Mouse (Mus musculus) hindbrain, postnatal 0 days (tissue): ENCODE results near the gene Retreg1. TPM values are rescaled to one million over a fixed set of nuclear protein-coding genes. Genes with fewer than 3 reads are reported as not detected.

Source experiments
- ATAC-seq: fragments of 200-750 bp; cut with Nextera tagmentation; 2 replicates; pipeline ENCODE4 v1.8.0; 2017; ENCODE audit warnings: mild to moderate bottlenecking, moderate TSS enrichment, moderate library complexity
- DNase-seq: peaks from one replicate; pipeline ENCODE4 v3.0.0-alpha.2; 2015; ENCODE audit warnings: low spot score
- H3K27ac ChIP-seq: fragments of 300-500 bp; sonication (generic); 2 replicates; pipeline ENCODE4 v1.5.1; 2014; ENCODE audit warnings: mild to moderate bottlenecking
- H3K27me3 ChIP-seq: fragments of 300-500 bp; sonication (generic); 2 replicates; pipeline ENCODE4 v1.6.1; 2014; ENCODE audit warnings: low read length, mixed read lengths; ENCODE audit not compliant: insufficient read depth
- H3K36me3 ChIP-seq: fragments of 300-500 bp; sonication (generic); 2 replicates; pipeline ENCODE4 v1.6.1; 2014; ENCODE audit warnings: low read length, mixed read lengths; ENCODE audit not compliant: insufficient read depth
- H3K4me1 ChIP-seq: fragments of 300-500 bp; sonication (generic); 2 replicates; pipeline ENCODE4 v1.6.1; 2014; ENCODE audit warnings: antibody characterized with exemption, low read length, mixed read lengths; ENCODE audit not compliant: insufficient read depth
- H3K4me2 ChIP-seq: fragments of 300-500 bp; sonication (generic); 2 replicates; pipeline ENCODE4 v1.6.1; 2014; ENCODE audit warnings: low read depth, mild to moderate bottlenecking, low read length, moderate library complexity, mixed read lengths
- H3K4me3 ChIP-seq: fragments of 300-500 bp; sonication (generic); 2 replicates; pipeline ENCODE4 v1.5.1; 2014; ENCODE audit warnings: low read length
- H3K9ac ChIP-seq: fragments of 300-500 bp; sonication (generic); replicated peaks from 2 replicates; pipeline ENCODE4 v1.6.1; 2014; ENCODE audit warnings: mild to moderate bottlenecking, low read length, moderate library complexity, mixed read lengths
- H3K9me3 ChIP-seq: fragments of 300-500 bp; sonication (generic); 2 replicates; pipeline ENCODE4 v1.6.1; 2016; ENCODE audit warnings: low read length, mixed read lengths
- CTCF ChIP-seq: IDR thresholded peaks from 2 replicates; pipeline ENCODE4 v1.5.1; 2016; ENCODE audit warnings: antibody characterized with exemption, control low read depth, low read depth
- whole genome bisulfite sequencing: fragments of 180-500 bp; shearing (Covaris S2); extraction: QIAGEN DNeasy Blood & Tissue Kit; methylation state at CpG from one replicate; pipeline ENCODE4 v1.1.7; 2014; 5-methylcytosine and 5-hydroxymethylcytosine counted together
- polyA plus RNA-seq: library from polyadenylated mRNA; unstranded; fragments of >200 nt; fragmentation: Nextera tagmentation; extraction: Ambion mirVana; gene quantifications from 2 replicates; pipeline ENCODE4 v1.2.1, GENCODE M21; 2015
- total RNA-seq: library from RNA; depleted of rRNA; stranded (reverse); fragments of >200 nt; gene quantifications from 2 replicates; pipeline ENCODE4 v1.2.3, GENCODE M21; 2014

Gene Retreg1
- total and polyA plus RNA-seq, 2 experiments from 2014 or later, result 21.0 to 31.7 TPM

- no peak for ATAC-seq
- WGBS, result 88% methylated on average over 3 of the region's 3 CpGs
These were observed 22.6 kb downstream of the Retreg1 start for GRCm38 (mm10) chr15:25865605-25866004.

GRCm38 (mm10) chr15:25866106-25866505, 23.1 kb downstream of the Retreg1 start:
- no peaks in the 10 kb centered on the region for H3K27me3 ChIP-seq
- no peak overlapping the region for H3K4me3 ChIP-seq
- H3K36me3 ChIP-seq, result no peaks in the 10 kb centered on the region
- no peaks in the 10 kb centered on the region for H3K9me3 ChIP-seq
- H3K27ac ChIP-seq, result no peak overlapping the region
- DNase-seq, result no peak
- 88% methylated on average over 6 of the region's 6 CpGs for WGBS
- no peak overlapping the region for H3K9ac ChIP-seq
- no peak overlapping the region for H3K4me2 ChIP-seq
- no peak for ATAC-seq
- TF ChIP-seq CTCF, result no peak
- H3K4me1 ChIP-seq, result no peaks in the 10 kb centered on the region; the same call in 1 of the 2 replicates

More at GRCm38 (mm10) chr15:25865605-25866004, 22.6 kb downstream of the Retreg1 start:
- H3K4me1 ChIP-seq, result no peaks in the 10 kb centered on the region; the same call in 1 of the 2 replicates
- no peak overlapping the region for H3K4me3 ChIP-seq
- no peak overlapping the region for H3K9ac ChIP-seq
- no peak overlapping the region for H3K27ac ChIP-seq
- no peaks in the 10 kb centered on the region for H3K9me3 ChIP-seq
- TF ChIP-seq CTCF, result no peak
- H3K27me3 ChIP-seq, result no peaks in the 10 kb centered on the region
- H3K4me2 ChIP-seq, result no peak overlapping the region
- no peaks in the 10 kb centered on the region for H3K36me3 ChIP-seq
- no peak for DNase-seq

- no peaks in the 10 kb centered on the region for H3K27me3 ChIP-seq
- H3K9me3 ChIP-seq, result no peaks in the 10 kb centered on the region
- no peak overlapping the region for H3K4me2 ChIP-seq
- WGBS, result 75% methylated on average over 5 of the region's 5 CpGs
- no peaks in the 10 kb centered on the region for H3K36me3 ChIP-seq
- no peak overlapping the region for H3K9ac ChIP-seq
- H3K4me3 ChIP-seq, result no peak overlapping the region
- no peak for TF ChIP-seq CTCF
- H3K4me1 ChIP-seq, result no peaks in the 10 kb centered on the region
- H3K27ac ChIP-seq, result no peak overlapping the region
- DNase-seq, result no peak
- ATAC-seq, result no peak
These were observed 26.1 kb downstream of the Retreg1 start for GRCm38 (mm10) chr15:25869129-25869528.

- H3K9ac ChIP-seq, result no peak overlapping the region
- no peak overlapping the region for H3K4me3 ChIP-seq
- no peak overlapping the region for H3K4me2 ChIP-seq
- H3K9me3 ChIP-seq, result no peaks in the 10 kb centered on the region
- H3K27me3 ChIP-seq, result no peaks in the 10 kb centered on the region
- DNase-seq (no peak), ATAC-seq (no peak)
- TF ChIP-seq CTCF, result no peak
- no peaks in the 10 kb centered on the region for H3K36me3 ChIP-seq
- no peak overlapping the region for H3K27ac ChIP-seq
- 94% methylated on average over 7 of the region's 7 CpGs for WGBS
- H3K4me1 ChIP-seq, result peaks cover under 1% of the 10 kb centered on the region; the same call in 1 of the 2 replicates
These were observed 28.5 kb downstream of the Retreg1 start for GRCm38 (mm10) chr15:25871470-25871869.

DNA sequence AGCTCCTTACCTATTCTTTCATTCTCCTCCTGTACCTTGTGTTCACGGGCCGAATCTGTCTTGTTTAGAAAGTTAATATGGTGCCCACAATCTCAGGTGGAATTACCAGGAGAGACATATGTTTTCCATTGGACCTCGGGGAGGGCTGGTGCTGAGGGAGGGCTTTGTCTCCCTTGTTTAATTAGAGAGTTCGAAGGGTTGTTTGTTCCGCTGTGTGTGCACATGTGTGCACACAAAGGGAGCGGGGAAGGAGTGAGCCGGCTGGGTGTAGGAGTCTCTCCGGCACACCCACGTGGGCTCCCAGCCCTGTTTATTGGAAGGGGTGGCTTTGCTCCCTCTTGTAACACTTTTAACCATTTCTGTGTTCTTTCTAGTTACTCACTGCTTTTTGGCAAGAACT, 29.1 kb downstream of the Retreg1 start:
- H3K4me1 ChIP-seq, result peaks cover 6% of the 10 kb centered on the region; the same call in 1 of the 2 replicates
- ATAC-seq, result no peak
- H3K27ac ChIP-seq, result no peak overlapping the region
- H3K36me3 ChIP-seq, result no peaks in the 10 kb centered on the region
- TF ChIP-seq CTCF, result no peak
- no peak overlapping the region for H3K9ac ChIP-seq
- no peak overlapping the region for H3K4me3 ChIP-seq
- H3K4me2 ChIP-seq, result no peak overlapping the region
- H3K9me3 ChIP-seq, result no peaks in the 10 kb centered on the region
- no peak for DNase-seq
- no peaks in the 10 kb centered on the region for H3K27me3 ChIP-seq
- 63% methylated on average over 9 of the region's 9 CpGs for WGBS

- Histone ChIP-seq H3K4me3 (no peak overlapping the region), H3K9ac (no peak overlapping the region), H3K4me2 (no peak overlapping the region), H3K9me3 (no peaks in the 10 kb centered on the region), H3K27ac (no peak overlapping the region), H3K36me3 (no peaks in the 10 kb centered on the region), H3K4me1 (peaks cover 7% of the 10 kb centered on the region; the same call in 1 of the 2 replicates), H3K27me3 (no peaks in the 10 kb centered on the region)
- 88% methylated on average over 9 of the region's 9 CpGs for WGBS
- no peak for ATAC-seq
- DNase-seq, result no peak
- no peak for TF ChIP-seq CTCF
These were observed 29.7 kb downstream of the Retreg1 start for GRCm38 (mm10) chr15:25872657-25873056.

- Histone ChIP-seq H3K4me3 (no peak overlapping the region), H3K4me2 (no peak overlapping the region), H3K36me3 (no peaks in the 10 kb centered on the region), H3K27ac (no peak overlapping the region), H3K9me3 (no peaks in the 10 kb centered on the region), H3K27me3 (no peaks in the 10 kb centered on the region), H3K4me1 (peaks cover 10% of the 10 kb centered on the region; the same call in 1 of the 2 replicates), H3K9ac (no peak overlapping the region)
- TF ChIP-seq CTCF, result no peak
- WGBS, result 55% methylated on average over 1 of the region's 1 CpGs
- DNase-seq, result no peak
- no peak for ATAC-seq
These were observed 30.6 kb downstream of the Retreg1 start for GRCm38 (mm10) chr15:25873536-25873935.
